Mouse (Mus musculus) megakaryocyte, adult 5-6 weeks (primary cell): ENCODE data around the gene Tram2. TPM values are rescaled to one million over a fixed set of nuclear protein-coding genes. Genes with fewer than 3 reads are reported as not detected.

Experiments
- ATAC-seq: 2 replicates; pipeline ENCODE4 v1.8.0; 2016; ENCODE audit warnings: mild to moderate bottlenecking, inconsistent platforms; ENCODE audit not compliant: poor library complexity, severe bottlenecking
- total RNA-seq, 2 experiments: library from RNA; stranded (forward) in 1 of 2; stranded (reverse) in 1 of 2; fragments of 153-499, 151-499 nt in 1 of 2; fragments of 221-1000, 200-1000 nt in 1 of 2; gene quantifications; 2 replicates each; pipeline versions ENCODE4 v1.2.3 to v1.2.4; 2015 to 2017

Gene Tram2
- total RNA-seq, 2 experiments from 2014 or later, result 2.2 to 13.7 TPM

DNA sequence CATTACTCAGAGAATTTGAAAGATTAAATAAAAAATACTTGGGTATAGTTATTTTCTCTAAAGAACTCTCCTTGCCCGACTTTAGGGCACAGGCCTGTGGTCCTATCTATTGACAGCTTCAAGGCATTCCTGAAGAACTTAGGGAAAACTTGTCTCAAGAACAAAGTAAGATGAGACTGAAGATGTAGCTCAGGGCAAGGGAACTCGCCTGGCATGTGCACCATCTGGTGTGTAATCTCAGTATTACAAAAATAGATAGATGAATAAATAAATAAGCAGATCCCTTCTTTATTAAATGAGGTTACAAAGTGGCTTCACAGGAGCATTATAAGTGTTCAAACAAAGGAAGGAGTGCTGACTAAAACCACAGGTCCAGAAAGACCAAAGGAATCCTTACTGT, 94.9 kb downstream of the Tram2 start:
- ATAC-seq, result no peak

DNA sequence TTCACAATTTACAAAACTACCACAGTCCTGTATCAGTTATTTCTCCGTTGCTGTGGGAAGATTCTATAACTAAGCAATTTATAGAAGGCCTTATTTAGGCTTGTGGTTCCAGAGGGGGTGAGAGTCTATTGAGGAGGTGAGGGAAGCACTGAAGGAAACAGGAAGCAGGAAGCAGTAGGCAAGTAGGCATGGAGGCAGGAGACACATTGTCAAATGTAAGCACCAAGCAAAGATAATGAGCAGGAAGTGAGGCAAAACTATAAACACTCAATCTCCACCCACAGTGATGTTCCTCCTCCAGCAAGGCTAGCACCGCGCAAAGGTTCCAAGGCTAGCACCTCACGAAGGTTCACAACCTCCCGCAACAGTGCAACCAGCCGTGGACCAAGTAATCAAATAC, 97.3 kb downstream of the Tram2 start:
- no peak for ATAC-seq

DNA sequence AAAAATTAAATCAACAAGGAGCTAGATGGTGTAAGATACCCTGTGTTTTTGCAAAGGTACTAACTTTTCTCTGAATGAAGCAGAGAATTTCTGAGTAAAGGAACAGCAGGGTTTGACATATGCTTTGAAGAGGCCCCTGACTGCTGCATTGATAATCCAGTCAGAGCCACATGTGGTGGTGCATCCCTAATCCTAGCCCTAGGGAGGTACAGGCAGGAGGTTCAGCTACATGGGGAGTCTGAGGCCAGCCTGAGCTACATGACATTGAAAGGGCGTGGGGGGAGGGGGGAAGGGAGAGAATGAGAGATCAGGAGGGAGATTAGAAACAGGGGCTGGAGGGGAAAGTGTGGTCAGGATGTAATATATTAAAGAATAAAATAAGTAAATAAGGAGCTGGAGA, 98.5 kb downstream of the Tram2 start:
- ATAC-seq, result no peak

DNA sequence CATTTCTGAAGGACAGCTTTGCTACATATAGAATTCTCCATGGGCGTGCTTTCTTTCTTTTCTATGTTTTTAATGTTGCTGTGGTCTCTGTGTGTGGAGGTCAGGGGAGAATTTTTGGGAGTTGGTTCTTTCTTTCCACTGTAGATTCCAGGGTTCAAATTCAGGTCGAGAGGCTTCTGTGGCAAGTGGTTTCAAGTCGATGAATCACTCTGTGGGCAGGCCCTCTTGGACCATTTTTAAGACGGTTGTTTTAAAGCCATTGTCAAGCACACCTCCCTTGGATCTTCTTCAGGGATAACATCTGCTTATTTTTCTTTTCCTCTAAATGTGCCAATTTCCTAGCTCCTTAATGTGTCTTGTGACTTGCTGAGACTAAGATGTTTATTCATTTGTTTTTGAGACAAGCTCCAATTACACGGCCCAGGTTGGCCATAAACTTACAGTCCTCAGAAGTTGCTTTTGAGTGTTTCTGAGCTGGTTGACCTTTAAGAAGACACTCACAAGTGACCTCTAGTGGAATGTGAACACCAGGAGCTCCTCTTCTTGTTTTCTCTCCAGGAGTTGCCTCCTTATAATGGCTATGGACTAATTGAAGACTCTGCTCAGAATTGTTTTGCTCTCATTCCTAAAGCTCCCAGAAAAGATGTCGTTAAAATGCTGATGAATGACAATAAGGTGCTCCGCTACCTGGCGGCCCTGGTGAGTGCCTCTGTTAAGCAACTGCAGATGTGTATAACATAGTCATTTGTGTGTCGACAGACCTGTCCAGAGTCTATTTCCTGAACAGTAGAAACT, 104.5 kb downstream of the Tram2 start:
- ATAC-seq, result no peak

DNA sequence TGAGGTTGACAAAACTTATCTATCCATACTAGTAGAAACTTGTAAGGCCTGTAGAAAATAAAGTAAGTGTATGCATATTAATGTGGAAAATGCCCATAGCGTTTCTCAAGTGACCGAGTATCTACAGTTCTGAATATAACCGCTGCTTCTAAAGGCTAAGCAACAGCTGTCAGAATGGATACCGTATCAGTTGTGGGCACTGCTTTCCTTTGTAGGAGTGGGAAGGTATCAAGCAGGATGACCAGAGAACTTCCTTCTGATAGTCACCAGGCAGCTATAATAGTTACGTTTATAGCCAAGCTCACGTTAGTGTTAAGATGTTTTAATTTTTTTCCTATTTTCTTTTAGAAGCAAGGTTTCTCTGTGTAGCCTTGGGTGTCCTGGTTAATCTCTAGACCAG, 105.6 kb downstream of the Tram2 start:
- no peak for ATAC-seq

DNA sequence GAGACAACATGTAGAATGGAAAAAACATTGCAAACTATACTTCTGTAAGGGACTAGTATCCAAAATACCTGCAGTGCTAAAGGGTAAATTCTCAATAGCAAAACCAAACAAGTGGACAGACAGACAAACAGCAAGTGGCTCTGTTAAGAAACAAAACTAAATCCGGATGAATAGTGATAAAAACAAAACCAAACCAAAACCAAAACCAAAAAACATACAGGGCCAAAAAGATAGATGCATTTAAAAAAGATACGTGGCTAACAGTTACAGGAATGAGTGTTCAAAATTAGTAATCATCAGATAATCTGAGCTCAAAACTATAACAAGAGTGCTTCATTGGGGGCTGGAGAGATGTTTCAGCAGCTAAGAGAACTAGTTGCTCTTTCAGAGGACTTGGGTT, 109.4 kb downstream of the Tram2 start:
- no peak for ATAC-seq

DNA sequence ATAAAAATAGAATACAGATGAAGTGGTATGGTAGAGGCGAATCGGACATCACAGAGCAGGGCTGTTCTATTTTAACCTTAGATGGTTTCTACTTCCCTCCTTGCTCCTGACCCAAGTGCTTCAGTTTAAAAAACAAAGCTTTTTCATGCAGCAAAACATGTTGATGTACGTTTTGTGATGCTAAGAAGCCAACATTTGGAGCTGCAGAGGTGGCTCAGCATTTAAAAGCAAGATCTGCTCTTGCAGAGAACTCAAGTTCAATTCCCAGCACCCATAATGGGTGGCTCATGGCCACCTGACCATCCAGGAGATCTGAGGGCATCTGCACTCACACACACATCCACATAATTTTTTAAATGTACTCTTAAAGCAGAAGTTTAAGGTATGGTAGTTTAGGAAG, 124.2 kb downstream of the Tram2 start:
- no peak for ATAC-seq

DNA sequence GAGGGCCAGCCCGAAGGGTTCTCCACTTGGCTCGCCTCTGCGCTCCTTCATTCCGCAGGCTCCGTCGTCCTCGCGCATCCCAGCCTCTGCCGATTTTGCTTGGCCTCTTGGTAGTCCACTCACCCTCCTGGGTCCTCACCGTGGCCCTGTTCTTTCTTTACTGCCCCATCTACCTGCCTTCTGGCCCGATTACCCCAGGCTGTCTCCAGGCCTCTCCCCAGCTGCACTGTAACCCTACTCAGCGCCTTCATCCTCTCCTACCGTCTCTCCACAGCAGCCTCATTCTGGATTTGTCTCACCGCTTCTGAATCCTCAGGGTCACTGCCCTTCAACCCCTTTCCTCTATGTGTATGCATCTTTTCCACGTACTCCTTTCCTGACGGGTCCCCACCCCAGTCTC, 127.2 kb downstream of the Tram2 start:
- ATAC-seq, result 0 out of 2 replicates have a peak, but pooled peaks have one; percentile 8

DNA sequence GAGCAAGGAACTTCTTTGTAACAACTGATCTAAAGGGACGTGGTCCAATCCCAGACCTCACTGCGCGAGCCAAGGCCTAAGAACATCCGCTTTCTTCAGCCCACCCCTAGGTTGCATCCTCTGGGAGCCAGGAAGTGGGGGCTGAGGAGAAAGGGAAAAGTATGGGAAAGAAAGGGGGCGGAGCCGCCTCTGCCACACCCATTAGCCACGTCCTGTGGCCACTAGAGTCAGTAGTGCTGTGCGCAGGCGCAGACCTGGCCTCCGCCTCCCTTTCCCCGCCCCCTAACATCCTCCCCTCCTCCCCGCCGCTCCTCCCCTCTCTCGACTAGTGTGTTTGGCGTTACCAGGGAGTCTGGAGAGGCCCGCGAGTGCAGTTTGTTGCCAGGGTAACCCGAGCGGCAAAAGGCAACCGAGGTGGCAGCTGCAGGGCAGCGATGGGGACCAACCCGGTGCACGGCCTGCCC, 127.7 kb downstream of the Tram2 start, which contains the start of gene Efhc1:
TSS of gene Efhc1 (plus strand) at position 327 of the 464 bp plus-strand sequence.
- peak; percentile 91 for ATAC-seq

Other genes with a start within 250 kb of the Tram2 start
- 0.71 and 1.7 TPM in 2 replicates for gene Paqr8, start 188.6 kb downstream of the Tram2 start, total RNA-seq (2015)
- gene Paqr8, start 188.6 kb downstream of the Tram2 start, total RNA-seq (2017), result 0.84 and 1.1 TPM in 2 replicates
- 0.21 and 0.85 TPM in 2 replicates for gene Efhc1, start 127.6 kb downstream of the Tram2 start, total RNA-seq (2015)
- not detected in 2 replicates for gene Efhc1, start 127.6 kb downstream of the Tram2 start, total RNA-seq (2017)
- gene Tmem14a, start 139.3 kb upstream of the Tram2 start, total RNA-seq (2015), result 0.73 and 1.2 TPM in 2 replicates
- 0.73 and 0.95 TPM in 2 replicates for gene Tmem14a, start 139.3 kb upstream of the Tram2 start, total RNA-seq (2017)
- gene Gsta3, start 161.4 kb upstream of the Tram2 start, total RNA-seq (2015), result not detected in 2 replicates
- gene Gsta3, start 161.4 kb upstream of the Tram2 start, total RNA-seq (2017), result not detected in 2 replicates